Mouse (Mus musculus): ENCODE measurements at regions not wholly inside any gene's neighbourhood (a gene's known extent, or its start where the extent isn't known, plus 50 kb on each side); places are given as distances from the start of the nearest gene placed in this dataset.

GRCm38 (mm10) chr4:105648820-105649446 lies 140.7 kb upstream of the Gm12728 start:
- H3K4me1 ChIP-seq (replicated peaks) = peaks cover 9% of the 10 kb centered on the region; the same call in 1 of the 2 replicates
- H3K36me3 ChIP-seq = no peaks in the 10 kb centered on the region
- H3K27ac ChIP-seq (replicated peaks) = no peak overlapping the region
- no peak overlapping the region for H3K9ac ChIP-seq
- H3K9me3 ChIP-seq = no peaks in the 10 kb centered on the region
- WGBS = 32% methylated on average over 7 of the region's 7 CpGs
- ATAC-seq (ENCODE audit: low FRiP score, low read depth) = peak; percentile 87
- H3K27me3 ChIP-seq = no peaks in the 10 kb centered on the region
- no peak overlapping the region for H3K4me3 ChIP-seq
- no peak overlapping the region for H3K4me2 ChIP-seq

GRCm38 (mm10) chr4:105649447-105649833 lies 140.2 kb upstream of the Gm12728 start:
- H3K4me2 ChIP-seq = no peak overlapping the region
- no peak overlapping the region for H3K4me3 ChIP-seq
- no peak overlapping the region for H3K9ac ChIP-seq
- 69% methylated on average over 2 of the region's 2 CpGs for WGBS
- H3K36me3 ChIP-seq = no peaks in the 10 kb centered on the region
- peaks cover 9% of the 10 kb centered on the region; the same call in 1 of the 2 replicates for H3K4me1 ChIP-seq (replicated peaks)
- no peaks in the 10 kb centered on the region for H3K9me3 ChIP-seq
- H3K27me3 ChIP-seq = no peaks in the 10 kb centered on the region
- ATAC-seq (ENCODE audit: low FRiP score, low read depth) = no peak
- no peak overlapping the region for H3K27ac ChIP-seq (replicated peaks)

- H3K27ac ChIP-seq (replicated peaks) = no peak overlapping the region
- no peaks in the 10 kb centered on the region for H3K4me1 ChIP-seq (replicated peaks)
- H3K4me2 ChIP-seq = no peak overlapping the region
- H3K36me3 ChIP-seq = no peaks in the 10 kb centered on the region
- no peaks in the 10 kb centered on the region for H3K27me3 ChIP-seq
- H3K4me3 ChIP-seq = no peak overlapping the region
- no peak for ATAC-seq (ENCODE audit: low FRiP score, low read depth)
- H3K9me3 ChIP-seq = no peaks in the 10 kb centered on the region
- no peak overlapping the region for H3K9ac ChIP-seq
- 65% methylated on average over 5 of the region's 5 CpGs for WGBS
Observed at GRCm38 (mm10) chr4:105656071-105656655, 133.5 kb upstream of the Gm12728 start.

GRCm38 (mm10) chr4:105658581-105658980 lies 131.1 kb upstream of the Gm12728 start:
- no peaks in the 10 kb centered on the region for H3K9me3 ChIP-seq
- H3K36me3 ChIP-seq = no peaks in the 10 kb centered on the region
- H3K4me2 ChIP-seq = no peak overlapping the region
- H3K9ac ChIP-seq = no peak overlapping the region
- H3K27ac ChIP-seq (replicated peaks) = no peak overlapping the region
- H3K27me3 ChIP-seq = no peaks in the 10 kb centered on the region
- H3K4me3 ChIP-seq = no peak overlapping the region
- ATAC-seq (ENCODE audit: low FRiP score, low read depth) = no peak
- WGBS = 78% methylated on average over 3 of the region's 3 CpGs
- H3K4me1 ChIP-seq (replicated peaks) = no peaks in the 10 kb centered on the region

GRCm38 (mm10) chr4:105676690-105677089 lies 113.0 kb upstream of the Gm12728 start:
- Histone ChIP-seq H3K27me3 (no peaks in the 10 kb centered on the region), H3K9ac (no peak overlapping the region), H3K36me3 (no peaks in the 10 kb centered on the region), H3K9me3 (no peaks in the 10 kb centered on the region), H3K4me1 (replicated peaks) (no peaks in the 10 kb centered on the region), H3K4me3 (no peak overlapping the region), H3K27ac (replicated peaks) (no peak overlapping the region), H3K4me2 (no peak overlapping the region)
- 77% methylated on average over 1 of the region's 1 CpGs for WGBS
- ATAC-seq (ENCODE audit: low FRiP score, low read depth) = no peak

- H3K27ac ChIP-seq (replicated peaks) = no peak overlapping the region
Observed at GRCm38 (mm10) chr4:105690716-105691115, 99.0 kb upstream of the Gm12728 start.

GRCm38 (mm10) chr4:105692380-105692779 lies 97.3 kb upstream of the Gm12728 start:
- no peak for ATAC-seq (ENCODE audit: low FRiP score, low read depth)
- H3K27me3 ChIP-seq = no peaks in the 10 kb centered on the region
- no peak overlapping the region for H3K27ac ChIP-seq (replicated peaks)
- no peak overlapping the region for H3K4me3 ChIP-seq
- no peak overlapping the region for H3K9ac ChIP-seq
- no peaks in the 10 kb centered on the region for H3K4me1 ChIP-seq (replicated peaks)
- 88% methylated on average over 4 of the region's 4 CpGs for WGBS
- H3K36me3 ChIP-seq = no peaks in the 10 kb centered on the region
- no peak overlapping the region for H3K4me2 ChIP-seq
- H3K9me3 ChIP-seq = no peaks in the 10 kb centered on the region

More at GRCm38 (mm10) chr4:105690716-105691115, 99.0 kb upstream of the Gm12728 start:
- H3K27me3 ChIP-seq = no peaks in the 10 kb centered on the region
- no peaks in the 10 kb centered on the region for H3K4me1 ChIP-seq (replicated peaks)
- no peaks in the 10 kb centered on the region for H3K9me3 ChIP-seq
- H3K36me3 ChIP-seq = no peaks in the 10 kb centered on the region
- no peak for ATAC-seq (ENCODE audit: low FRiP score, low read depth)
- no peak overlapping the region for H3K4me2 ChIP-seq
- H3K4me3 ChIP-seq = no peak overlapping the region
- no peak overlapping the region for H3K9ac ChIP-seq
- 41% methylated on average over 3 of the region's 3 CpGs for WGBS

- Histone ChIP-seq H3K27ac (replicated peaks) (no peak overlapping the region), H3K4me3 (no peak overlapping the region), H3K4me1 (replicated peaks) (no peaks in the 10 kb centered on the region), H3K9ac (no peak overlapping the region), H3K27me3 (no peaks in the 10 kb centered on the region), H3K9me3 (no peaks in the 10 kb centered on the region), H3K4me2 (no peak overlapping the region), H3K36me3 (no peaks in the 10 kb centered on the region)
- ATAC-seq (ENCODE audit: low FRiP score, low read depth) = no peak
- 86% methylated on average over 2 of the region's 2 CpGs for WGBS
Observed at GRCm38 (mm10) chr4:105695895-105696294, 93.8 kb upstream of the Gm12728 start.

GRCm38 (mm10) chr4:105697123-105697522 lies 92.5 kb upstream of the Gm12728 start:
- H3K4me2 ChIP-seq = no peak overlapping the region
- H3K36me3 ChIP-seq = no peaks in the 10 kb centered on the region
- no peaks in the 10 kb centered on the region for H3K9me3 ChIP-seq
- H3K4me1 ChIP-seq (replicated peaks) = no peaks in the 10 kb centered on the region
- no peaks in the 10 kb centered on the region for H3K27me3 ChIP-seq
- H3K9ac ChIP-seq = no peak overlapping the region
- no peak for ATAC-seq (ENCODE audit: low FRiP score, low read depth)
- no peak overlapping the region for H3K27ac ChIP-seq (replicated peaks)
- no peak overlapping the region for H3K4me3 ChIP-seq
- 93% methylated on average over 4 of the region's 4 CpGs for WGBS

- Histone ChIP-seq H3K27ac (replicated peaks) (no peak overlapping the region), H3K36me3 (no peaks in the 10 kb centered on the region), H3K27me3 (no peaks in the 10 kb centered on the region), H3K9ac (no peak overlapping the region), H3K9me3 (no peaks in the 10 kb centered on the region), H3K4me3 (no peak overlapping the region), H3K4me1 (replicated peaks) (no peaks in the 10 kb centered on the region), H3K4me2 (no peak overlapping the region)
- 48% methylated on average over 3 of the region's 3 CpGs for WGBS
- no peak for ATAC-seq (ENCODE audit: low FRiP score, low read depth)
Observed at GRCm38 (mm10) chr4:105702036-105702435, 87.6 kb upstream of the Gm12728 start.

GRCm38 (mm10) chr4:105703408-105703807 lies 86.3 kb upstream of the Gm12728 start:
- H3K4me3 ChIP-seq = no peak overlapping the region
- H3K9ac ChIP-seq = no peak overlapping the region
- H3K27me3 ChIP-seq = no peaks in the 10 kb centered on the region
- 88% methylated on average over 3 of the region's 3 CpGs for WGBS
- H3K36me3 ChIP-seq = no peaks in the 10 kb centered on the region
- H3K4me1 ChIP-seq (replicated peaks) = no peaks in the 10 kb centered on the region
- no peak overlapping the region for H3K4me2 ChIP-seq
- no peak for ATAC-seq (ENCODE audit: low FRiP score, low read depth)
- H3K27ac ChIP-seq (replicated peaks) = no peak overlapping the region
- H3K9me3 ChIP-seq = no peaks in the 10 kb centered on the region

GRCm38 (mm10) chr4:105704271-105704670 lies 85.4 kb upstream of the Gm12728 start:
- Histone ChIP-seq H3K4me3 (no peak overlapping the region), H3K4me1 (replicated peaks) (no peaks in the 10 kb centered on the region), H3K9me3 (no peaks in the 10 kb centered on the region), H3K27ac (replicated peaks) (no peak overlapping the region), H3K27me3 (no peaks in the 10 kb centered on the region), H3K9ac (no peak overlapping the region), H3K36me3 (no peaks in the 10 kb centered on the region), H3K4me2 (no peak overlapping the region)
- WGBS = 88% methylated on average over 9 of the region's 9 CpGs
- ATAC-seq (ENCODE audit: low FRiP score, low read depth) = no peak

GRCm38 (mm10) chr4:105705996-105706395 lies 83.7 kb upstream of the Gm12728 start:
- no peak overlapping the region for H3K4me3 ChIP-seq
- no peaks in the 10 kb centered on the region for H3K36me3 ChIP-seq
- no peak overlapping the region for H3K9ac ChIP-seq
- no peaks in the 10 kb centered on the region for H3K27me3 ChIP-seq
- WGBS = 57% methylated on average over 6 of the region's 6 CpGs
- no peaks in the 10 kb centered on the region for H3K9me3 ChIP-seq
- H3K27ac ChIP-seq (replicated peaks) = no peak overlapping the region
- no peak for ATAC-seq (ENCODE audit: low FRiP score, low read depth)
- H3K4me1 ChIP-seq (replicated peaks) = no peaks in the 10 kb centered on the region
- no peak overlapping the region for H3K4me2 ChIP-seq

All from hindbrain, embryonic 15.5 days (tissue).